Mouse (Mus musculus) brain, embryonic 14.5 days (tissue): Measurements from ENCODE around the gene Jagn1.

Experiments used
- CTCF ChIP-seq: fragments of 200-500 bp; IDR thresholded peaks from 2 replicates; pipeline ENCODE4 v1.5.1; 2012; ENCODE audit warnings: inconsistent platforms, mild to moderate bottlenecking, moderate library complexity, borderline replicate concordance; ENCODE audit not compliant: insufficient read depth, insufficient read length; ENCODE audit errors: extremely low read depth
- POLR2A ChIP-seq: fragments of 200-500 bp; IDR thresholded peaks from 2 replicates; pipeline ENCODE4 v1.6.1; 2012; ENCODE audit warnings: mild to moderate bottlenecking, inconsistent platforms, borderline replicate concordance; ENCODE audit not compliant: poor library complexity, insufficient read depth, insufficient read length, severe bottlenecking; ENCODE audit errors: extremely low read depth

GRCm38 (mm10) chr6:113455007-113455406 is 12.6 kb downstream of the Jagn1 start:
- TF ChIP-seq CTCF (no peak), POLR2A (no peak)
